ENCODE assay signal across 8 mouse cellular contexts in the genomic region with DNA sequence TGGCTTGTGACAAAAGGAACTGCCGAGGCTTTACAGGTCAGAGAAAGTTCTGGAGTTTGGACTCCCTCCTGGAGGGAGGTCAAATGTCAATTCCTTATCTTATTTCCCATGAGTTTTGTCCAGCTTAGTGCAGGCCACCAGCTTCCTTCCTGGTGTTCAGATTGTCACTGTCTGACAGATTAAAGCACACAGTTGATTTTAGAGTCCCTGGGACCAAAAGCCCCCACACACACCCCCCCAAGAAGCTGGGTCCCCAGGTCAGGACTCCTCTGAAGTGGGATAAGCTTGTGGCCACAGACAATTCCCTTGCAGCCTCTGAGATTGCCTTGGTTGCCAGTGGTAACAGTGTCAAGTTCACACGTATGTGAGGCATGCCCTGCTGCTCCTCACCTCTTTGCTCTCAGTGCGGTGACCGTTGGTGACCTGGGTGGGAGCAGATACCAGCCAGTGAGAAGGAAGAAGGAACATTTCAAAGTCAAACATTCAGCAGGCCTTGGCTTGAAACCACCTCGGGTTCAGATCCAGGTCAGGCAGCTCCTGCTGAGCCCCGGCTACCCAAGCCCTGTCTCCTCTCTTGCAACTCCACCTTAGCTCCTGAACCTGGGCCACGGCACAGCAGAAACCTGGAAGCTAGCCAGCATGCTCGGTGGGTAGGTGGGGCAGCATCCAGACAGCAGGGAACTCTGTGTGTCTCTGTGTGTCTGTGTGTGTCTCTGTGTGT.
DNase-seq lines count a peak whose midpoint lies in the region; ATAC-seq and TF ChIP-seq lines count a peak whose summit lies in the region.

No protein-coding gene starts in this region.

- peak; percentile 20 for DNase-seq in cerebellum, adult 11 months
- DNase-seq in adrenal gland, postnatal 36 days = peak; percentile 56 to 68
- peak; percentile 10 to 24 for DNase-seq in heart, postnatal 14 days
- peak; percentile 17 for DNase-seq in lung, embryonic 14.5 days
- DNase-seq in thymus, postnatal 0 days (ENCODE audit: low spot score) = no peak
- no peak for DNase-seq in layer of hippocampus, adult 2 months (ENCODE audit: low spot score in 2 of 2)
- no peak for DNase-seq in frontal cortex, postnatal 25 days (ENCODE audit: low spot score in 2 of 2)

- H3K9ac ChIP-seq in lung, embryonic 14.5 days = no peak overlapping the region

- intact Hi-C loops in heart, postnatal 14 days (cut with DNase I) = loop anchor here (2.0 to 5.0 kb wide), 4 partner anchors 40 to 760 kb away; a partner anchor contains a TSS

- H3K9me3 ChIP-seq in lung, embryonic 14.5 days (ENCODE audit: low read depth, low read length) = no peaks in the 10 kb centered on the region

- no peak for ATAC-seq in cerebellum, adult (ENCODE audit: insufficient number of reproducible peaks, low FRiP score, low TSS enrichment)
- peak; percentile 38; the same call in 1 of the 2 replicates for ATAC-seq in lung, embryonic 14.5 days (ENCODE audit: insufficient read depth)

- no peaks in the 10 kb centered on the region for H3K4me1 ChIP-seq in lung, embryonic 14.5 days (ENCODE audit: insufficient read depth)

- H3K4me3 ChIP-seq in lung, embryonic 14.5 days (ENCODE audit: low read depth, low read length) = no peak overlapping the region
- no peak overlapping the region for H3K4me3 ChIP-seq in layer of hippocampus, adult 2 months

- 10% methylated on average over 8 of the region's 8 CpGs for WGBS in lung, embryonic 14.5 days

- no peak for TF ChIP-seq CTCF in lung, embryonic 14.5 days (IDR thresholded peaks at IDR 0.05; ENCODE audit: low read depth)
- no peak for TF ChIP-seq CTCF in layer of hippocampus, adult 2 months (conservative IDR thresholded peaks at IDR 0.05)

- H3K27me3 ChIP-seq in lung, embryonic 14.5 days (ENCODE audit: insufficient read depth, low read length) = no peaks in the 10 kb centered on the region

- no peaks in the 10 kb centered on the region for H3K36me3 ChIP-seq in lung, embryonic 14.5 days (ENCODE audit: insufficient read depth)

- H3K27ac ChIP-seq in lung, embryonic 14.5 days (ENCODE audit: low read depth) = no peak overlapping the region
- H3K27ac ChIP-seq in layer of hippocampus, adult 2 months = no peak overlapping the region

- no peak overlapping the region for H3K4me2 ChIP-seq in lung, embryonic 14.5 days

Comparison
In these comparisons a context has a peak if more than half of its experiments do, and no peak if none do; other contexts are left out.
1. DNase-seq: peak in cerebellum, adult 11 months (single experiment), adrenal gland, postnatal 36 days (2 of 2), heart, postnatal 14 days (2 of 2) and lung, embryonic 14.5 days (single experiment); none in thymus, postnatal 0 days (single experiment), layer of hippocampus, adult 2 months (0 of 2) and frontal cortex, postnatal 25 days (0 of 2).